Mouse (Mus musculus) CH12.LX (cell line): ENCODE measurements around the gene Ogfod2.

Experiments
- CTCF ChIP-seq, 2 experiments: IDR thresholded peaks in 1 of 2; conservative IDR thresholded peaks in 1 of 2; 2 replicates each; pipeline ENCODE4 v1.5.1; 2011 to 2012; ENCODE audit warnings: low read depth in 2 of 2, low read length in 2 of 2, improper control_type of control experiment in 1 of 2, inconsistent platforms in 1 of 2, mild to moderate bottlenecking in 1 of 2, moderate library complexity in 1 of 2
- EP300 ChIP-seq: IDR thresholded peaks from 2 replicates; pipeline ENCODE4 v1.6.1; 2011; ENCODE audit warnings: low read length, improper control_type of control experiment
- MEF2A ChIP-seq: IDR thresholded peaks from 2 replicates; pipeline ENCODE4 v1.6.1; 2014; ENCODE audit warnings: low read depth, mild to moderate bottlenecking, inconsistent platforms, low read length, improper control_type of control experiment, borderline replicate concordance
- POLR2A ChIP-seq: IDR thresholded peaks from 2 replicates; pipeline ENCODE4 v1.6.1; 2011; ENCODE audit warnings: low read depth, mild to moderate bottlenecking, improper control_type of control experiment, low read length

- TF ChIP-seq POLR2A (no peak), CTCF (conservative IDR thresholded peaks at IDR 0.05 in 1 of 2, IDR thresholded peaks at IDR 0.05 in 1 of 2; ENCODE audit: low read depth in 2 of 2, low read length in 2 of 2) (no peak), MEF2A (no peak), EP300 (no peak)
Measured at GRCm38 (mm10) chr5:124103020-124103419, 9.1 kb upstream of the Ogfod2 start.
